Mouse (Mus musculus) small intestine, adult 2 months (tissue): ENCODE data around the gene Atp1a1.

ENCODE experiments used
- CTCF ChIP-seq: fragments of 200-500 bp; IDR thresholded peaks from 2 replicates; pipeline ENCODE4 v1.5.1; 2012; ENCODE audit warnings: low read depth, mild to moderate bottlenecking, control low read depth, inconsistent platforms, low read length, moderate library complexity, mixed read lengths; ENCODE audit not compliant: insufficient replicate concordance, insufficient read length; ENCODE audit errors: extremely low read depth
- POLR2A ChIP-seq: fragments of 200-500 bp; IDR thresholded peaks from 2 replicates; pipeline ENCODE4 v1.6.1; 2012; ENCODE audit warnings: low read depth, mild to moderate bottlenecking, control low read depth, inconsistent platforms, low read length, moderate library complexity

DNA sequence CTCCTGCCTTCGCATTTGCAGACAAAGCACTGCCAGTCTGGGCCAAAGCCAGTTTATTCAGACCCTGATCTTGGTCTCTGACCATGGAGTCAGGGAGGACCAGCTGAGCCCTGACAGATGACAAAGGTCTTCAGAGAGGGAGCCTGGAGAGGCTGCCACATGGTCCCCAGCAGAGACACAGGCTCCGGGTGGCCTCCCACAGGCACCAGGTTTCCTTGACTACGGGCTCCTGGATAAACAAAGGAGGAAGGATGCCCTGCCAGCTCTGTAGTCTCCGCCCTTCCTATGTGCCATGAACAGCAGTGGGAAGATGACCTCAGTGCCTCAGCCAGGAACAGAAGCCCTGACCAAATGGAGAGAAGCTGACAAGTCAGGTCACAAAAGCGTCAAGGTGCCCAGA, 27.1 kb downstream of the Atp1a1 start:
- no peak for TF ChIP-seq CTCF
- no peak for TF ChIP-seq POLR2A
